Mouse (Mus musculus): ENCODE measurements at regions not wholly inside any gene's neighbourhood (a gene's known extent, or its start where the extent isn't known, plus 50 kb on each side); places are given as distances from the start of the nearest gene placed in this dataset.

GRCm38 (mm10) chr6:100408826-100409225 lies 121.5 kb upstream of the Rybp start:
- no peak for TF ChIP-seq POLR2A (IDR thresholded peaks at IDR 0.05; ENCODE audit: control insufficient read depth in 1 of 2, insufficient read depth in 1 of 2, low read depth in 1 of 2, low read length in 2 of 2, poor library complexity in 1 of 2)
- no peak for TF ChIP-seq CTCF (IDR thresholded peaks at IDR 0.05 in 2 of 3, conservative IDR thresholded peaks at IDR 0.05 in 1 of 3; ENCODE audit: control insufficient read depth in 1 of 3, insufficient read depth in 1 of 3, low read depth in 2 of 3, low read length in 3 of 3, poor library complexity in 1 of 3, severe bottlenecking in 1 of 3)
- no peak for TF ChIP-seq ETS1 (IDR thresholded peaks at IDR 0.05; ENCODE audit: low read depth, low read length)

Measured in MEL (cell line).